Mouse (Mus musculus) left cerebral cortex, adult 18-20 months (tissue): Measurements from ENCODE around the gene Wdr34. TPM values are rescaled to one million over a fixed set of nuclear protein-coding genes. Genes with fewer than 3 reads are reported as not detected.

Experiments
- DNase-seq, 2 experiments: peaks; one replicate each; pipeline ENCODE4 v3.0.0; 2021 to 2022; ENCODE audit warnings: low spot score in 2 of 2, mixed read lengths in 1 of 2
- long read RNA-seq, 2 experiments: library from polyadenylated mRNA; stranded (forward); transcript quantifications; one replicate each; pipeline ENCODE4 v2.0.0; 2021
- total RNA-seq, 2 experiments: library from RNA; stranded (reverse); gene quantifications; 2 replicates each; pipeline ENCODE4 v1.2.3; 2021

Wdr34 gene
- total RNA-seq: 10 to 100 TPM; 39.5 to 45.2 TPM
- long read RNA-seq, experiment 1, transcript Wdr34-201 (9 exons, 1,814 nt): major isoform, 55 of 71 reads
- long read RNA-seq, experiment 1, partial matches to known transcripts: 2 of 71 reads
- long read RNA-seq, experiment 1, other reads (novel, unspliced or antisense): 13 of 71 reads
- long read RNA-seq, experiment 2, transcript Wdr34-201 (9 exons, 1,814 nt): major isoform, 44 of 54 reads
- long read RNA-seq, experiment 2, partial matches to known transcripts: 1 of 54 reads
- long read RNA-seq, experiment 2, other reads (novel, unspliced or antisense): 9 of 54 reads

GRCm38 (mm10) chr2:30048699-30049388 lies at the start of gene Wdr34:
Gene Wdr34 (minus strand): TSS chr2:30048881.
- DNase-seq: peak; percentile 98 to 99

GRCm38 (mm10) chr2:30095882-30096527 lies 47.3 kb upstream of the Wdr34 start:
- DNase-seq: no peak

GRCm38 (mm10) chr2:30094208-30094588 lies 45.5 kb upstream of the Wdr34 start:
- no peak for DNase-seq

GRCm38 (mm10) chr2:30093471-30094207 lies 45.0 kb upstream of the Wdr34 start, which contains the start of gene Zdhhc12:
Gene Zdhhc12 (minus strand): TSS chr2:30093648.
- peak; percentile 79 to 91 for DNase-seq

GRCm38 (mm10) chr2:30092280-30092918 lies 43.7 kb upstream of the Wdr34 start:
- no peak for DNase-seq

GRCm38 (mm10) chr2:30091521-30091920 lies 42.8 kb upstream of the Wdr34 start:
- no peak for DNase-seq

GRCm38 (mm10) chr2:30087310-30087709 lies 38.6 kb upstream of the Wdr34 start:
- no peak for DNase-seq

- DNase-seq: no peak
Observed at GRCm38 (mm10) chr2:30084632-30085031, 36.0 kb upstream of the Wdr34 start.

GRCm38 (mm10) chr2:30084113-30084512 lies 35.4 kb upstream of the Wdr34 start:
- DNase-seq: no peak

- no peak for DNase-seq
Observed at GRCm38 (mm10) chr2:30080181-30080800, 31.6 kb upstream of the Wdr34 start.

GRCm38 (mm10) chr2:30078760-30079159 lies 30.1 kb upstream of the Wdr34 start:
- no peak for DNase-seq

- DNase-seq: no peak
Observed at GRCm38 (mm10) chr2:30078349-30078712, 29.6 kb upstream of the Wdr34 start.

GRCm38 (mm10) chr2:30077502-30078348 lies 29.0 kb upstream of the Wdr34 start, which contains the start of gene Pkn3:
Gene Pkn3 (plus strand): TSS chr2:30077684.
- peak; percentile 77 to 79 for DNase-seq

GRCm38 (mm10) chr2:30076959-30077358 lies 28.3 kb upstream of the Wdr34 start:
- DNase-seq: no peak

- DNase-seq: no peak
Observed at GRCm38 (mm10) chr2:30076439-30076838, 27.8 kb upstream of the Wdr34 start.

GRCm38 (mm10) chr2:30075625-30076024 lies 26.9 kb upstream of the Wdr34 start:
- DNase-seq: no peak

- no peak for DNase-seq
Observed at GRCm38 (mm10) chr2:30073285-30073684, 24.6 kb upstream of the Wdr34 start.

- no peak for DNase-seq
Observed at GRCm38 (mm10) chr2:30072875-30073274, 24.2 kb upstream of the Wdr34 start.

GRCm38 (mm10) chr2:30067962-30068361 lies 19.3 kb upstream of the Wdr34 start:
- no peak for DNase-seq
